8 mouse cellular contexts compared by ENCODE assay signal in the genomic region with DNA sequence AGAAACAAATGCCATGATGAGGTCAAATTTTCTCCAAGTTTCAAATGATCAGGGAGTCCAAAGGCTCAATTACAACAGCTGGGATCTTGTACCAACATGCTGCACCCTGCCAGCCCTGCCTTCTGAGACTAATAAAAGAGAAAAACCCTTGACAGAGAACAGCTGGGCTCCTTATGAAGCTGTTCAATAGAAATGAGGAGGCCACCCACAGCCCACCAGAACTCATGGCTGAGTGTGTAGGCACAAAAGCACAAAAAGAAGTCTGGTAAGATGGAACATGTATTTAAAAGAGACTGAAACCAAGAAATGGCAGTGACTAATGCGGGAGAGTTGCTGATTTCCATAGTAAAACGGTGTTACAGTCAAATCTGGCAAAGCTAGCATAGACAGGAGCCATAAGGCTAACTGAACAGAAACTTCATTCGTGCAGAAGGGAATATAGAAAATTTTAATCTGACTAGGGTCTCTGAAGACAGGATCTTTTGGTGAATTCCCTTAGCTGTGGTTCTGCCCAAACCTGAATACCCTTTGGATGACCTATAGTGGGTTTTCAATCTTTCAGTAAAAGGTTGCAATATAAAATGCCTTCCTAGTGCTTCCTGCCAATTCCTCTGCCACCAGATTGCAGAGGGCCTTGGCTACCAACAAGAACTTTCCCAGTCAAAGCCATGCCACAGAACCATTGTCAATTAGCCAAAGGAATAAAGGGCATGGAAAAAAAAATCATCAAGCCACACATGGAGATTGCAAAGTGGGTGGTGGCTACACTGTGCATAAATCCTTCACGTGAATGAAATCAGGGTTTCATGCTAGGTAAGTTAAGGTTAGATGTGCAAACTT.
DNase-seq lines count a peak whose midpoint lies in the region; ATAC-seq and TF ChIP-seq lines count a peak whose summit lies in the region.

No protein-coding gene starts in this region.

- peak overlapping the region; percentile 61 for H3K27ac ChIP-seq in kidney, adult 2 months (ENCODE audit: insufficient read depth, low read depth, low read length)
- H3K27ac ChIP-seq in limb, embryonic 11.5 days (replicated peaks; ENCODE audit: low read depth, low read length): peak overlapping the region; percentile 43; the same call in 1 of the 2 replicates
- peak overlapping the region; percentile 49; the same call in 1 of the 2 replicates for H3K27ac ChIP-seq in neural tube, embryonic 13.5 days (replicated peaks)

- H3K27me3 ChIP-seq in kidney, adult 2 months (replicated peaks; ENCODE audit: control insufficient read depth, insufficient read depth, low read length): no peaks in the 10 kb centered on the region
- no peaks in the 10 kb centered on the region for H3K27me3 ChIP-seq in limb, embryonic 11.5 days (ENCODE audit: control insufficient read depth, insufficient read depth, low read length)
- no peaks in the 10 kb centered on the region for H3K27me3 ChIP-seq in neural tube, embryonic 13.5 days

- no peak overlapping the region for H3K4me2 ChIP-seq in limb, embryonic 11.5 days (ENCODE audit: low read depth, severe bottlenecking)
- no peak overlapping the region for H3K4me2 ChIP-seq in neural tube, embryonic 13.5 days

- TF ChIP-seq CTCF in kidney, adult 2 months (conservative IDR thresholded peaks at IDR 0.05; ENCODE audit: insufficient read depth, insufficient read length, low read depth, low read length): no peak

- H3K9me3 ChIP-seq in limb, embryonic 11.5 days (ENCODE audit: control insufficient read depth, low read length): no peaks in the 10 kb centered on the region
- H3K9me3 ChIP-seq in neural tube, embryonic 13.5 days: no peaks in the 10 kb centered on the region

- DNase-seq in adrenal gland, postnatal 10 days: peak; percentile 49
- no peak for DNase-seq in adrenal gland, postnatal 25 days
- peak; percentile 37 to 65 for DNase-seq in cerebellum, postnatal 14 days
- DNase-seq in gastrocnemius, postnatal 10 days: peak; percentile 31
- peak; percentile 68 for DNase-seq in kidney, adult 2 months
- peak; percentile 62 for DNase-seq in limb, embryonic 11.5 days (ENCODE audit: low spot score)

- no peak overlapping the region for H3K4me3 ChIP-seq in kidney, adult 2 months (ENCODE audit: insufficient read depth, low read depth, low read length)
- no peak overlapping the region for H3K4me3 ChIP-seq in limb, embryonic 11.5 days (ENCODE audit: low read depth, low read length)
- no peak overlapping the region for H3K4me3 ChIP-seq in neural tube, embryonic 13.5 days

- 43% methylated on average over 4 of the region's 4 CpGs for WGBS in kidney, adult 2 months
- 40% methylated on average over 4 of the region's 4 CpGs for WGBS in limb, embryonic 11.5 days
- WGBS in neural tube, embryonic 13.5 days: 25% methylated on average over 4 of the region's 4 CpGs

- no peak; the same call in 1 of the 2 replicates for ATAC-seq in limb, embryonic 11.5 days (ENCODE audit: insufficient number of reproducible peaks, low FRiP score, low TSS enrichment, low read depth)
- peak; percentile 60 for ATAC-seq in neural tube, embryonic 13.5 days (ENCODE audit: low read depth)
- ATAC-seq in megakaryocyte, adult 5-6 weeks (ENCODE audit: poor library complexity, severe bottlenecking): no peak

- no peak for TF ChIP-seq POLR2A in kidney, adult 2 months (IDR thresholded peaks at IDR 0.05; ENCODE audit: low read depth, low read length)

- no peaks in the 10 kb centered on the region for H3K36me3 ChIP-seq in kidney, adult 2 months (ENCODE audit: control insufficient read depth, insufficient read depth, low read length)
- no peaks in the 10 kb centered on the region for H3K36me3 ChIP-seq in limb, embryonic 11.5 days (ENCODE audit: control insufficient read depth, insufficient read depth, low read length)
- H3K36me3 ChIP-seq in neural tube, embryonic 13.5 days: no peaks in the 10 kb centered on the region

- H3K4me1 ChIP-seq in kidney, adult 2 months (ENCODE audit: control insufficient read depth, insufficient read depth, low read length): peaks cover 24% of the 10 kb centered on the region
- H3K4me1 ChIP-seq in limb, embryonic 11.5 days (ENCODE audit: control insufficient read depth, insufficient read depth, low read length): peaks cover 18% of the 10 kb centered on the region
- peaks cover 57% of the 10 kb centered on the region for H3K4me1 ChIP-seq in neural tube, embryonic 13.5 days (replicated peaks)

- no peak overlapping the region for H3K9ac ChIP-seq in limb, embryonic 11.5 days (ENCODE audit: low read length)
- H3K9ac ChIP-seq in neural tube, embryonic 13.5 days: no peak overlapping the region
